Mouse (Mus musculus): Measurements from ENCODE around the gene Cblc. TPM values are rescaled to one million over a fixed set of nuclear protein-coding genes. Genes with fewer than 3 reads are reported as not detected.
"Not testable (repeated sequence)": the region's sequence is repeated elsewhere in the genome, so short reads cannot be mapped to it uniquely, and the experiment has no call there.

Gene Cblc
- polyA plus RNA-seq, 1 experiment from 2014 or later: not detected

DNA sequence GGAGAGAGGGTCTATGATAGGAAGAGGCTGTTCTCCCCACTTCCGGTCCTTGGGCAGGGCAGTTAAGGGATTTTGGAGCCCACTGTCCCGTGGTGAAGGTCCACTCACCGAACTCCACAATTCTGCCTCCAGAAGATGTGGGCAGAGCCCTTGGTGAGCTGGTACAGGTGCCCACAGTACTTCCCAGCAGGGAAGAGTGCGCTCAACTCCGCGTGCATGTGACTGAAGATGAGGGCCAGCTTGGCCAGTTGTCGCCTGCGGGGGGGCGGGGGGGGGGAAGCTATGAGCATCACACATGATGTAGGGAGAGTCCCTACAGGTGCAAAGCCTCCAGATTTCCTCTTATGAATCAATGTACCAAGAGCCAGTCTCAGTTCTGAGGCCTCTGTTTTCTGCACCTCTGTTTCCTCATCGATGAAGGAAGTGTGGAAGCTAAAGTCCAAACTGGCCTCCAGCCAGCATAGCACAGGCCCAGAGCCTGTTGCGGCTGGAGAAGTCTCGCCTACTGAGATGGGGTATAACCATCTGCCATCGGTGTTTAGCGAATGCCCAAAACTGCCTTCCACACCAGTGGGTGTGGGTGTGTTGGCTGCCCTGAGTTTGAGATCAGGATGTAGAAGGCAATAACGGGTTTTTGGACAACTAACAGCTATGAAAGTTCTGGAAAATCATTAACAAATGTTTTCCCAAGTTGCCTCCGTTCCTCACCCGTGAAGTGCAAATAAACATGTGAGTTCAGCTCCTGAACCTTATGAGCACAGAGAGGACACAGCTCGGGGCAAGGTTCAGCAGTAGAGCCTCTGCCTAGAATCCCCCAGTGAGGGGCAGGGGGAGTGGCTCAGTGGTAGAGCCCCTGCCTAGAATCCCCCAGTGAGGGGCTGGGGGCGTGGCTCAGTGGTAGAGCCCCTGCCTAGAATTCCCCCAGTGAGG is 3.6 kb downstream of the Cblc start:
- no peak for ATAC-seq (ENCODE audit: low FRiP score, low read depth)
- peaks cover 37% of the 10 kb centered on the region for H3K27me3 ChIP-seq
- WGBS: 87% methylated on average over 19 of the region's 19 CpGs
- no peaks in the 10 kb centered on the region for H3K9me3 ChIP-seq
- H3K4me2 ChIP-seq: no peak overlapping the region
- no peaks in the 10 kb centered on the region for H3K36me3 ChIP-seq
- no peak overlapping the region for H3K4me3 ChIP-seq
- H3K4me1 ChIP-seq (replicated peaks): peaks cover 4% of the 10 kb centered on the region
- no peak overlapping the region for H3K9ac ChIP-seq
- H3K27ac ChIP-seq (replicated peaks): no peak overlapping the region

DNA sequence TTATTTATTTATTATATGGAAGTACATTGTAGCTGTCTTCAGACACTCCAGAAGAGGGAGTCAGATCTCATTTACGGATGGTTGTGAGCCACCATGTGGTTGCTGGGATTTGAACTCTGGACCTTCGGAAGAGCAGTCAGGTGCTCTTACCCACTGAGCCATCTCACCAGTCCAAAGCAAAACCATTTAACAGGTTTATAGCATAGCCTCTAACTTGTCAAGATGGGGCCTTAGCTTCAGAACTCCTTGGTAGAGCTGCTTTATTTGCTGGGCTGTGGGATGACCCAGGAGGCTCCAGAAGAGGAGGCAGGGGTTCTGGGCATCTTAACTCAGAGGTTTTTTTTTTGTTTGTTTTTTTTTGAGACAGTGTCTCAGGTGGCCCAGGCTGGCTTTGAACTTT is 5.1 kb downstream of the Cblc start:
- H3K9ac ChIP-seq; H3K4me1 ChIP-seq (replicated peaks); H3K4me3 ChIP-seq; H3K36me3 ChIP-seq; H3K9me3 ChIP-seq; ATAC-seq (ENCODE audit: low FRiP score, low read depth); H3K4me2 ChIP-seq; H3K27ac ChIP-seq (replicated peaks): not testable (repeated sequence)
- WGBS: 83% methylated on average over 2 of the region's 2 CpGs
- peaks cover 25% of the 10 kb centered on the region for H3K27me3 ChIP-seq

DNA sequence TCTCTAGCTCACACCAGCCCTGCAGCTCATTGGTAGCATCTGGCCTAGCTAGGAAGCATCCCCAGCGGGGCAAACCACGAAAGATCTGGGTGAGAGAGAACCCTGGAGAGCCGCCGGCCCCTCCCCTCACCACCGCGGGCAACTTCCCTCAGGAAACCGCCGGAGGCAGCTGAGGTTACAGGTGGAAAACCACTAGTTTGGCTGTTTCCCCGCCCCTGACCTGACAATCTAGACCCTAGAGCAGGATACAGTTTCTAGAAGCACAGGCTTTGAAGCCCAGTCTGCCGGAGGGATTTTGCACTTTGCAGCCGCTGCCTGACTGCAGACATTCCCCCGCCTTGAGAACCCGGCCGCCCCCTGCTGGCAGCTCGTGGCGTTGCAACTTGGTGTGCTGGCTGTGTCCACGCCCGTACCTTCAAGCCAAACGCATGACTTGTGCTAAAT is 6.7 kb downstream of the Cblc start:
- Histone ChIP-seq H3K4me3 (peak overlapping the region; percentile 35), H3K27ac (replicated peaks) (no peak overlapping the region), H3K36me3 (no peaks in the 10 kb centered on the region), H3K9ac (peak overlapping the region; percentile 35; the same call in 1 of the 2 replicates), H3K9me3 (no peaks in the 10 kb centered on the region), H3K4me1 (replicated peaks) (peaks cover 4% of the 10 kb centered on the region; the same call in 1 of the 2 replicates), H3K27me3 (peaks cover 12% of the 10 kb centered on the region), H3K4me2 (peak overlapping the region; percentile 70)
- WGBS: 1% methylated on average over 19 of the region's 19 CpGs
- peak; percentile 40 for ATAC-seq (ENCODE audit: low FRiP score, low read depth)

DNA sequence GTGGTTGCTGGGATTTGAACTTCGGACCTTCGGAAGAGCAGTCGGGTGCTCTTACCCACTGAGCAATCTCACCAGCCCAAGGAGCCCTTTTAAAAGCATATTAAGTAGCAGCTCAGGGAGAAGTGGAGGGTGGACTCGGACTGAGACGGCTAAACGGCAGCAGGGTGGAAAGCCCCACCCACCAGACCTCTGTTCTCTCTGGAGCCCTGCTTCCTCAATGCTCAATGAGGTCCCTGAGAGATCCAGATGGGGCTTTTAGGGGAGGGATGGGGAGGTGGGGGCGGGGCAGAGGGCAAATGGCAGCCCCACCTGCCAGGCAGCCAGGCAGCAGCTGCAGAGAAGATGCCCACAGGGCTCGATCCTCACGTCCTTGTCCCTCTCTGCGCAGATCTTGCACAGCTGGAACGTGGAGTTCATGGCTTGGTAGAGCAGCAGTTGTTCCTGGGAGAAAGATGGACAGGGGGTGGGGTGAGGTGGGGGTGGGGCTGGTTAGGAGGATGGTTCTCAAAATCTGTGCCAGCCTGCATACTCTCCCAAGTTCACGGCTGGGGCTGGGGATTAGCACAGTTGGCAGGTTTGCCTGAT is 10.6 kb downstream of the Cblc start:
- no peaks in the 10 kb centered on the region for H3K9me3 ChIP-seq
- peaks cover 4% of the 10 kb centered on the region; the same call in 1 of the 2 replicates for H3K4me1 ChIP-seq (replicated peaks)
- ATAC-seq (ENCODE audit: low FRiP score, low read depth): no peak
- whole genome bisulfite sequencing: 45% methylated on average over 12 of the region's 12 CpGs
- no peak overlapping the region for H3K9ac ChIP-seq
- no peak overlapping the region for H3K27ac ChIP-seq (replicated peaks)
- H3K36me3 ChIP-seq: no peaks in the 10 kb centered on the region
- no peak overlapping the region for H3K4me2 ChIP-seq
- peaks cover 6% of the 10 kb centered on the region for H3K27me3 ChIP-seq
- no peak overlapping the region for H3K4me3 ChIP-seq

DNA sequence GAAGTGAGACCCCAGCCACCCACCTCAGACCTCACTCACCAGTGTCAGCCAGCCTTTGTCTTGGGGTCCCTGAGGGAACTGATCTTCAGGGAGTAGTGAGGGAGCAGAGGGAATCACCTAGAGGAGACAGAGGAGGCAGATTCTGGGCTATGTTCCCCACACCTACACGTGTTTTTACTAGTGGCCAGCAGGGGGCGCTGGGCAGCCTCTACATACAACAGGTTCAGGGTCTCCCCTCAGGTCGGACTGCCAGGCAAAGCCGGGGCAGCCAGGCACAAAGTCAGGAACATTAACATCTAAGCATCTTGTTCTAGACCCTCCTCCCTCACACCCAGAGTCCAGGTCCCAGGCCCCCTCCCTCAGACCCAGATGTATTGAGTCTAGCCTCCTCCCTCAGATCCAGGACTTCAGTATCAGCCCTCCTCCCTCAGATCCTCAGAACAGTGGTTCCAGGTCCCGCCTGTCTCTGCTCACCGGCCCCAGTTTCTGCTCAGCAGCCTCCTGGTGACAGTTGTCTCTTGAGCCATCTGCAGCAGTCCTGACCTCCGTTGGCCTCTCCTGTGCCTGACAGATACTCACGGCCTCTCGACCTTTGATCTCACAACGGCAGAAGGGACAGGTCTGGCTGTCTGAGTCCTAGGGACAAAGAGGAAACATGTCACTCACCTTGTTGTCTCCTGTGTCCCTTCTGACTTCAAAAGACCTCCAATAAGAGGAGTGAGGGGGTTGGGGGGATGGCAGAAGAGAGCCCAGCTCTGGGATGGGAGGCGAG is 11.7 kb downstream of the Cblc start:
- Histone ChIP-seq H3K4me2 (no peak overlapping the region), H3K9me3 (no peaks in the 10 kb centered on the region), H3K4me1 (replicated peaks) (peaks cover 4% of the 10 kb centered on the region; the same call in 1 of the 2 replicates), H3K9ac (no peak overlapping the region), H3K4me3 (no peak overlapping the region), H3K36me3 (no peaks in the 10 kb centered on the region), H3K27ac (replicated peaks) (no peak overlapping the region), H3K27me3 (no peaks in the 10 kb centered on the region)
- ATAC-seq (ENCODE audit: low FRiP score, low read depth): no peak
- WGBS: 40% methylated on average over 11 of the region's 11 CpGs

- 69% methylated on average over 8 of the region's 8 CpGs for WGBS
- no peak overlapping the region for H3K9ac ChIP-seq
- no peaks in the 10 kb centered on the region for H3K27me3 ChIP-seq
- H3K9me3 ChIP-seq: no peaks in the 10 kb centered on the region
- H3K36me3 ChIP-seq: no peaks in the 10 kb centered on the region
- no peaks in the 10 kb centered on the region for H3K4me1 ChIP-seq (replicated peaks)
- H3K27ac ChIP-seq (replicated peaks): no peak overlapping the region
- ATAC-seq (ENCODE audit: low FRiP score, low read depth): no peak
- no peak overlapping the region for H3K4me3 ChIP-seq
- no peak overlapping the region for H3K4me2 ChIP-seq
Measured at GRCm38 (mm10) chr7:19783630-19784029, 13.0 kb downstream of the Cblc start.

- Histone ChIP-seq H3K36me3 (no peaks in the 10 kb centered on the region), H3K4me3 (no peak overlapping the region), H3K27me3 (no peaks in the 10 kb centered on the region), H3K4me2 (no peak overlapping the region), H3K27ac (replicated peaks) (no peak overlapping the region), H3K9ac (no peak overlapping the region), H3K9me3 (no peaks in the 10 kb centered on the region), H3K4me1 (replicated peaks) (no peaks in the 10 kb centered on the region)
- 91% methylated on average over 4 of the region's 4 CpGs for WGBS
- no peak for ATAC-seq (ENCODE audit: low FRiP score, low read depth)
Measured at GRCm38 (mm10) chr7:19782645-19783044, 14.0 kb downstream of the Cblc start.

GRCm38 (mm10) chr7:19781741-19782140 is 14.9 kb downstream of the Cblc start:
- H3K4me3 ChIP-seq: no peak overlapping the region
- H3K27me3 ChIP-seq: no peaks in the 10 kb centered on the region
- ATAC-seq (ENCODE audit: low FRiP score, low read depth): no peak
- H3K27ac ChIP-seq (replicated peaks): no peak overlapping the region
- no peaks in the 10 kb centered on the region for H3K36me3 ChIP-seq
- no peak overlapping the region for H3K4me2 ChIP-seq
- no peak overlapping the region for H3K9ac ChIP-seq
- no peaks in the 10 kb centered on the region for H3K4me1 ChIP-seq (replicated peaks)
- H3K9me3 ChIP-seq: no peaks in the 10 kb centered on the region
- 91% methylated on average over 7 of the region's 7 CpGs for WGBS

DNA sequence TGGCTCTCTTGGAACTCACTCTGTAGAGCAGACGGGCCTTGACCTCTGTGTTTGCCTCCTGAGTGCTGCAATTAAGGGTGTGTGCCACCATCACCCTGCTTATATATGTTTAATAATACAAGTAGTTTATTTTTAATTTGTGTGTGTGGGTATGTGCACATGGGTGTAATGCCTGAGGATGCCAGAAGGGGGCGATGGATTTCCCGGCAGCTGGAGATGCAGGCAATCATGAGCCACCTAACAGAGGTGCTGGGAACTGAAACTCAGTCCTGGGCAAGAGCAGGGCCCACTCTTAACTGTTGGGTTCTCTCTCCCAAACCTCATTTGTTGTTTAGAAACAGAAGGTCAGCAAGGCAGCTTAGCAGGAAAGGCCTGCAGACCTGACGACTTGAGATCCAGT is 16.7 kb downstream of the Cblc start:
- ATAC-seq (ENCODE audit: low FRiP score, low read depth): no peak
- no peaks in the 10 kb centered on the region for H3K36me3 ChIP-seq
- no peak overlapping the region for H3K4me2 ChIP-seq
- H3K27me3 ChIP-seq: no peaks in the 10 kb centered on the region
- WGBS: 89% methylated on average over 4 of the region's 4 CpGs
- H3K9ac ChIP-seq: no peak overlapping the region
- H3K9me3 ChIP-seq: no peaks in the 10 kb centered on the region
- no peak overlapping the region for H3K27ac ChIP-seq (replicated peaks)
- no peaks in the 10 kb centered on the region for H3K4me1 ChIP-seq (replicated peaks)
- H3K4me3 ChIP-seq: no peak overlapping the region

DNA sequence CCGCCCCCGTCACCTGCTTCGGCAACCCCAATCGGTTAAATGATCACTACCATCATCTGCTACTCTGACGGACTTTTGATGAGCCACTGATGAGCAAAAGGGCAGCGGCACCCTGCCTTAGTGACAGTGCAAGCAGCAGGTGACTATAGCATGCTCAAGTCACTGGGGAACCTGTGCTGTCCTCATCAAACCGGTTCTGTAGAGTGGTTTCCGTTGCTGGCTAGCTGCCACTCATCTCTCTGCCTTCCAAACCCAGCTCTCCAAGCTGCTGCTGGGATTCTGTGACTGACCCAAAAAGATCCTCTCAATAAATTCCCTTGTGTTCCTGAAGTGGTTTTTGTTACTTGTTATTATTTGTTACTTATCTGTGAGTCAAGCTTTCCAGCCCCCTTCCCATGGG is 18.0 kb downstream of the Cblc start:
- H3K9me3 ChIP-seq: no peaks in the 10 kb centered on the region
- no peaks in the 10 kb centered on the region for H3K36me3 ChIP-seq
- no peak overlapping the region for H3K9ac ChIP-seq
- ATAC-seq (ENCODE audit: low FRiP score, low read depth): no peak
- no peak overlapping the region for H3K4me3 ChIP-seq
- WGBS: 87% methylated on average over 8 of the region's 8 CpGs
- no peaks in the 10 kb centered on the region for H3K4me1 ChIP-seq (replicated peaks)
- no peaks in the 10 kb centered on the region for H3K27me3 ChIP-seq
- H3K27ac ChIP-seq (replicated peaks): no peak overlapping the region
- no peak overlapping the region for H3K4me2 ChIP-seq

- Histone ChIP-seq H3K27me3 (no peaks in the 10 kb centered on the region; the same call in 1 of the 2 replicates), H3K36me3 (no peaks in the 10 kb centered on the region), H3K9me3 (no peaks in the 10 kb centered on the region), H3K4me1 (replicated peaks) (no peaks in the 10 kb centered on the region), H3K27ac (replicated peaks) (no peak overlapping the region), H3K9ac (no peak overlapping the region), H3K4me2 (no peak overlapping the region), H3K4me3 (no peak overlapping the region)
- 79% methylated on average over 11 of the region's 11 CpGs for WGBS
- ATAC-seq (ENCODE audit: low FRiP score, low read depth): no peak
Measured at GRCm38 (mm10) chr7:19777049-19777723, 19.4 kb downstream of the Cblc start.
